Mouse (Mus musculus) heart, embryonic 15.5 days (tissue): ENCODE measurements around the gene Pank2. TPM values are rescaled to one million over a fixed set of nuclear protein-coding genes. Genes with fewer than 3 reads are reported as not detected.
"Not testable (repeated sequence)": the region's sequence is repeated elsewhere in the genome, so short reads cannot be mapped to it uniquely, and the experiment has no call there.

Source experiments
- ATAC-seq: fragments of 200-750 bp; cut with Nextera tagmentation; replicated peaks from 2 replicates; pipeline ENCODE4 v1.8.0; 2017; ENCODE audit warnings: low read depth, moderate TSS enrichment; ENCODE audit not compliant: insufficient number of reproducible peaks, insufficient read depth, low FRiP score
- H3K27ac ChIP-seq: fragments of 300-500 bp; sonication (generic); 2 replicates; pipeline ENCODE4 v1.5.1; 2015; ENCODE audit warnings: mild to moderate bottlenecking, inconsistent platforms
- H3K27me3 ChIP-seq: fragments of 300-500 bp; sonication (generic); 2 replicates; pipeline ENCODE4 v1.6.1; 2015; ENCODE audit warnings: inconsistent platforms
- H3K36me3 ChIP-seq: fragments of 300-500 bp; sonication (generic); 2 replicates; pipeline ENCODE4 v1.6.1; 2015; ENCODE audit warnings: mild to moderate bottlenecking, inconsistent platforms
- H3K4me1 ChIP-seq: fragments of 300-500 bp; sonication (generic); replicated peaks from 2 replicates; pipeline ENCODE4 v1.6.1; 2015; ENCODE audit warnings: inconsistent platforms
- H3K4me2 ChIP-seq: fragments of 300-500 bp; sonication (generic); 2 replicates; pipeline ENCODE4 v1.6.1; 2015; ENCODE audit warnings: inconsistent platforms, mild to moderate bottlenecking, moderate library complexity
- H3K4me3 ChIP-seq: fragments of 300-500 bp; sonication (generic); 2 replicates; pipeline ENCODE4 v1.5.1; 2015; ENCODE audit warnings: mild to moderate bottlenecking, inconsistent platforms
- H3K9ac ChIP-seq: fragments of 300-500 bp; sonication (generic); 2 replicates; pipeline ENCODE4 v1.6.1; 2015; ENCODE audit warnings: mild to moderate bottlenecking, inconsistent platforms
- H3K9me3 ChIP-seq: fragments of 300-500 bp; sonication (generic); replicated peaks from 2 replicates; pipeline ENCODE4 v1.6.1; 2016; ENCODE audit warnings: inconsistent platforms
- WGBS: fragments of 180-500 bp; shearing (Covaris S2); methylation state at CpG from one replicate; pipeline ENCODE4 v1.1.7; 2015; ENCODE audit warnings: mixed read lengths; 5-methylcytosine and 5-hydroxymethylcytosine counted together
- polyA plus RNA-seq: library from polyadenylated mRNA; unstranded; fragments of >200 nt; fragmentation: Nextera tagmentation; extraction: Ambion mirVana; gene quantifications from 2 replicates; pipeline ENCODE4 v1.2.1, GENCODE M21; 2015

Gene Pank2
- polyA plus RNA-seq, 1 experiment from 2014 or later, result 24.4 TPM

- Histone ChIP-seq H3K27me3 (no peaks in the 10 kb centered on the region), H3K4me1 (peaks cover 37% of the 10 kb centered on the region), H3K4me2 (peak overlapping the region; percentile 67), H3K4me3 (peak overlapping the region; percentile 79), H3K27ac (peak overlapping the region; percentile 100), H3K9me3 (no peaks in the 10 kb centered on the region), H3K36me3 (no peaks in the 10 kb centered on the region), H3K9ac (peak overlapping the region; percentile 63)
- peak; percentile 39 for ATAC-seq
- WGBS, result 7% methylated on average over 10 of the region's 10 CpGs
These were observed 648 bp upstream of the Pank2 start for GRCm38 (mm10) chr2:131261481-131262212.

GRCm38 (mm10) chr2:131262680-131263670, 680 bp downstream of the Pank2 start:
- Histone ChIP-seq H3K36me3 (no peaks in the 10 kb centered on the region), H3K4me3 (peak overlapping the region; percentile 79), H3K27ac (peak overlapping the region; percentile 100), H3K4me1 (peaks cover 35% of the 10 kb centered on the region), H3K9me3 (no peaks in the 10 kb centered on the region), H3K27me3 (no peaks in the 10 kb centered on the region), H3K4me2 (peak overlapping the region; percentile 67), H3K9ac (peak overlapping the region; percentile 96)
- peak; percentile 78 for ATAC-seq
- under 1% methylated on average over 56 of the region's 59 CpGs for WGBS

- 79% methylated on average over 6 of the region's 6 CpGs for WGBS
- Histone ChIP-seq H3K9me3 (no peaks in the 10 kb centered on the region), H3K4me3 (peak overlapping the region; percentile 79), H3K27ac (no peak overlapping the region), H3K4me1 (peaks cover 35% of the 10 kb centered on the region), H3K9ac (no peak overlapping the region), H3K4me2 (peak overlapping the region; percentile 67), H3K36me3 (no peaks in the 10 kb centered on the region), H3K27me3 (no peaks in the 10 kb centered on the region)
- ATAC-seq, result no peak
These were observed 1.7 kb downstream of the Pank2 start for GRCm38 (mm10) chr2:131264027-131264426.

GRCm38 (mm10) chr2:131265056-131265455, 2.8 kb downstream of the Pank2 start:
- Histone ChIP-seq H3K4me3 (no peak overlapping the region), H3K4me2 (no peak overlapping the region), H3K9me3 (no peaks in the 10 kb centered on the region), H3K36me3 (no peaks in the 10 kb centered on the region), H3K4me1 (peaks cover 33% of the 10 kb centered on the region), H3K27me3 (no peaks in the 10 kb centered on the region), H3K27ac (no peak overlapping the region), H3K9ac (no peak overlapping the region)
- 79% methylated on average over 2 of the region's 2 CpGs for WGBS
- no peak for ATAC-seq

GRCm38 (mm10) chr2:131275493-131275892, 13.2 kb downstream of the Pank2 start:
- no peak overlapping the region for H3K27ac ChIP-seq
- no peak overlapping the region for H3K9ac ChIP-seq
- no peak overlapping the region for H3K4me2 ChIP-seq
- no peaks in the 10 kb centered on the region for H3K4me1 ChIP-seq
- no peaks in the 10 kb centered on the region for H3K9me3 ChIP-seq
- 95% methylated on average over 3 of the region's 3 CpGs for WGBS
- peaks cover 60% of the 10 kb centered on the region for H3K36me3 ChIP-seq
- no peaks in the 10 kb centered on the region for H3K27me3 ChIP-seq
- ATAC-seq, result no peak
- no peak overlapping the region for H3K4me3 ChIP-seq

GRCm38 (mm10) chr2:131276722-131277121, 14.4 kb downstream of the Pank2 start:
- Histone ChIP-seq H3K36me3 (peaks cover 67% of the 10 kb centered on the region), H3K27ac (no peak overlapping the region), H3K4me3 (no peak overlapping the region), H3K4me1 (no peaks in the 10 kb centered on the region), H3K4me2 (no peak overlapping the region), H3K27me3 (no peaks in the 10 kb centered on the region), H3K9me3 (no peaks in the 10 kb centered on the region), H3K9ac (no peak overlapping the region)
- ATAC-seq, result no peak
- WGBS, result 87% methylated on average over 5 of the region's 5 CpGs

- Histone ChIP-seq H3K9me3 (no peaks in the 10 kb centered on the region), H3K27me3 (no peaks in the 10 kb centered on the region), H3K36me3 (peaks cover 51% of the 10 kb centered on the region), H3K9ac (no peak overlapping the region), H3K27ac (no peak overlapping the region), H3K4me1 (no peaks in the 10 kb centered on the region), H3K4me3 (no peak overlapping the region), H3K4me2 (no peak overlapping the region)
- whole genome bisulfite sequencing, result 86% methylated on average over 1 of the region's 1 CpGs
- ATAC-seq, result no peak
These were observed 19.3 kb downstream of the Pank2 start for GRCm38 (mm10) chr2:131281596-131281995.

DNA sequence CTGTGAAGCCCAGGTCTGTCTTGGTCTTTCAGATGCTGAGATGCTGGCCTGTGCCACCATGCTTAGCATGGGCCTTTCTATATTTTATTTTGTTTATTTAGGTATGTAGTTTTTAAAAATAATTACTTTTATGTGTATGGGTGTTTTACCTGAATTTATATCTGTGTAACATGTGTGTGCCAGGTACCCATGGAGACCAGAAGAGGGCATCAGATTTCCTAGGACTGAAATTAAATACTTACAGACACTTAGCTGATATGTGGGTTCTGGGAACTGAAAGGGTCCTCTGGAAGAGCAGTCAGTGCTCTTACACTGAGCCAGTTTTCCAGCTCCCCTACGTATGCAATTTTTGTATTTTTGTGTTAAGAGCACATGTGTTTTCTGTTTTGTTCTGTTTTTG, 24.0 kb downstream of the Pank2 start:
- Histone ChIP-seq H3K27ac (no peak overlapping the region), H3K4me3 (no peak overlapping the region), H3K36me3 (peaks cover 39% of the 10 kb centered on the region; the same call in 1 of the 2 replicates), H3K27me3 (no peaks in the 10 kb centered on the region), H3K4me2 (no peak overlapping the region), H3K4me1 (no peaks in the 10 kb centered on the region), H3K9ac (no peak overlapping the region), H3K9me3 (no peaks in the 10 kb centered on the region)
- no peak for ATAC-seq
- 93% methylated on average over 1 of the region's 1 CpGs for WGBS

GRCm38 (mm10) chr2:131290669-131291068, 28.4 kb downstream of the Pank2 start:
- no peak overlapping the region for H3K27ac ChIP-seq
- H3K4me2 ChIP-seq, result no peak overlapping the region
- H3K27me3 ChIP-seq, result no peaks in the 10 kb centered on the region
- H3K9ac ChIP-seq, result no peak overlapping the region
- no peak overlapping the region for H3K4me3 ChIP-seq
- ATAC-seq, result no peak
- peaks cover 48% of the 10 kb centered on the region; the same call in 1 of the 2 replicates for H3K36me3 ChIP-seq
- no peaks in the 10 kb centered on the region for H3K4me1 ChIP-seq
- no peaks in the 10 kb centered on the region for H3K9me3 ChIP-seq

DNA sequence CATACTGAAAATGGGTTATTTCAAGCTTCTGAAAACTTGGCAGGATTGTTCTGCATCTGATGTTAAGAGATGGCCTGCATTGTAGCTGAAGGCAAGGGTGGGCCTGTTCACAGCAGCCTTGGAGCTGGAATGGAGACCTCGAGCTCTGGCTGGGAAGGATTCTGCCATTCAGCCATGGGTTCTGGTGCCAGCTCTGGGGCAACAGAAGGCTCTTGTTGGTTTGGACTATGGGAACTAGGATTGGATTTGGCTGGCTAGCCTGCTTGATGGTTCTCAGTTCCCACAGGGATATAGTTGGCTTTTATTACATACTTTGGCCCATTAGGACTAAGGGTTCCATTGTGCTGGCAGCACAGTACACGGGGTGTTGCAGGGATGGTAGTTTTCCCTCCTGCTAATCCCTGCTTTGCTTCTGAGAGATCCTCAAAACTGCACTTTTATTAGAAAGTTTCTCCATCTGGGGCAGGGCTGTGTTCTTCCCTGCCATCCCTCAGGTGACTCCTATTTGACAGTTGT, 34.5 kb downstream of the Pank2 start:
- H3K4me1 ChIP-seq, result no peaks in the 10 kb centered on the region
- H3K36me3 ChIP-seq, result peaks cover 50% of the 10 kb centered on the region
- ATAC-seq, result no peak
- H3K4me2 ChIP-seq, result no peak overlapping the region
- no peak overlapping the region for H3K4me3 ChIP-seq
- WGBS, result 87% methylated on average over 2 of the region's 2 CpGs
- no peaks in the 10 kb centered on the region for H3K9me3 ChIP-seq
- H3K27ac ChIP-seq, result no peak overlapping the region
- H3K9ac ChIP-seq, result no peak overlapping the region
- H3K27me3 ChIP-seq, result no peaks in the 10 kb centered on the region

- ATAC-seq, H3K27ac ChIP-seq, H3K27me3 ChIP-seq, H3K4me1 ChIP-seq, H3K4me2 ChIP-seq, H3K4me3 ChIP-seq, H3K9me3 ChIP-seq, H3K9ac ChIP-seq: not testable (repeated sequence)
- WGBS, result 76% methylated on average over 7 of the region's 7 CpGs
- peaks cover 43% of the 10 kb centered on the region for H3K36me3 ChIP-seq
These were observed 36.4 kb downstream of the Pank2 start for GRCm38 (mm10) chr2:131298674-131299073.
